ENCODE assay signal across 11 mouse cellular contexts in genomic region chr5:124184191-124184590, GRCm38 (mm10).
DNase-seq lines count a peak whose midpoint lies in the region; ATAC-seq and TF ChIP-seq lines count a peak whose summit lies in the region.
"Had no signal": no experiment of that assay in that cellular context is flagged by ENCODE, and none has a peak within 500 bp of the region (broad histone marks: within the 10 kb centered on the region; RNA-seq: fewer than 3 reads in every experiment).

No protein-coding gene starts in this region.

- H3K27me3 ChIP-seq in heart, embryonic 11.5 days (ENCODE audit: control insufficient read depth, insufficient read depth, low read length): no peaks in the 10 kb centered on the region; the same call in 1 of the 2 replicates
- H3K27me3 ChIP-seq in hindbrain, postnatal 0 days (ENCODE audit: insufficient read depth, low read length): no peaks in the 10 kb centered on the region
- H3K27me3 ChIP-seq: Patski had no signal

- TF ChIP-seq CTCF in hindbrain, postnatal 0 days (IDR thresholded peaks at IDR 0.05; ENCODE audit: low read depth): no peak
- no peak for TF ChIP-seq CTCF in olfactory bulb, adult 2 months (IDR thresholded peaks at IDR 0.05; ENCODE audit: insufficient read depth, low read depth, low read length)

- peak overlapping the region; percentile 14; the same call in 1 of the 2 replicates for H3K4me2 ChIP-seq in heart, embryonic 11.5 days
- H3K4me2 ChIP-seq in hindbrain, postnatal 0 days (ENCODE audit: low read depth, low read length): peak overlapping the region; percentile 59

- H3K9me3 ChIP-seq in heart, embryonic 11.5 days (replicated peaks; ENCODE audit: control insufficient read depth, low read length): no peaks in the 10 kb centered on the region
- H3K9me3 ChIP-seq in hindbrain, postnatal 0 days (ENCODE audit: low read length): no peaks in the 10 kb centered on the region

- intact Hi-C loops in heart, postnatal 10 days (cut with DNase I): no loop called here

- ATAC-seq in heart, embryonic 11.5 days (replicated peaks; ENCODE audit: insufficient number of reproducible peaks, low FRiP score, low TSS enrichment): no peak
- ATAC-seq in hindbrain, postnatal 0 days: no peak
- ATAC-seq: Patski had no signal

- H3K4me1 ChIP-seq in heart, embryonic 11.5 days (ENCODE audit: control insufficient read depth, insufficient read depth, low read length): peaks cover 60% of the 10 kb centered on the region
- H3K4me1 ChIP-seq in hindbrain, postnatal 0 days (ENCODE audit: insufficient read depth, low read length): peaks cover 49% of the 10 kb centered on the region
- peaks cover 45% of the 10 kb centered on the region for H3K4me1 ChIP-seq in olfactory bulb, adult 2 months (ENCODE audit: control insufficient read depth, insufficient read depth, low read length)

- peak overlapping the region; percentile 46 for H3K9ac ChIP-seq in heart, embryonic 11.5 days (ENCODE audit: low read depth, low read length)
- H3K9ac ChIP-seq in hindbrain, postnatal 0 days (replicated peaks; ENCODE audit: low read length): peak overlapping the region; percentile 39; the same call in 1 of the 2 replicates

- H3K27ac ChIP-seq in heart, embryonic 11.5 days (ENCODE audit: low read depth, low read length): no peak overlapping the region
- H3K27ac ChIP-seq in hindbrain, postnatal 0 days: peak overlapping the region; percentile 90; the same call in 1 of the 2 replicates
- peak overlapping the region; percentile 92 for H3K27ac ChIP-seq in olfactory bulb, adult 2 months (ENCODE audit: insufficient read depth, low read depth, low read length)

- 86% methylated on average over 3 of the region's 3 CpGs for WGBS in heart, embryonic 11.5 days (ENCODE audit: insufficient replicate concordance)
- 19% methylated on average over 3 of the region's 3 CpGs for WGBS in hindbrain, postnatal 0 days
- 20% methylated on average over 3 of the region's 3 CpGs for WGBS in olfactory bulb, adult 2 months

- no peaks in the 10 kb centered on the region for H3K36me3 ChIP-seq in heart, embryonic 11.5 days (ENCODE audit: control insufficient read depth, insufficient read depth, low read length)
- no peaks in the 10 kb centered on the region for H3K36me3 ChIP-seq in hindbrain, postnatal 0 days (ENCODE audit: insufficient read depth, low read length)

- TF ChIP-seq POLR2A in olfactory bulb, adult 2 months (IDR thresholded peaks at IDR 0.05; ENCODE audit: insufficient read depth, low read depth, low read length): no peak

- DNase-seq in heart, postnatal 10 days: no peak
- peak; percentile 35 for DNase-seq in thymus, postnatal 14 days
- DNase-seq in thymus, postnatal 0 days (ENCODE audit: low spot score): no peak
- DNase-seq in hindbrain, postnatal 0 days (ENCODE audit: low spot score): peak; percentile 54
- no peak for DNase-seq in retina, embryonic 14.5 days (ENCODE audit: low spot score)
- DNase-seq in frontal cortex, postnatal 10 days (ENCODE audit: low spot score in 2 of 2): no peak
- DNase-seq: adrenal gland, adult 8-10 months; thymus, postnatal 4 days had no signal

- no peak overlapping the region for H3K4me3 ChIP-seq in heart, embryonic 11.5 days (ENCODE audit: low read depth, low read length)
- peak overlapping the region; percentile 29 for H3K4me3 ChIP-seq in hindbrain, postnatal 0 days (ENCODE audit: low read length)
- H3K4me3 ChIP-seq in olfactory bulb, adult 2 months (ENCODE audit: insufficient read depth, low read depth, low read length): peak overlapping the region; percentile 67

Comparison
In these comparisons a context has a peak if more than half of its experiments do, and no peak if none do; other contexts are left out.
1. DNase-seq: peak in thymus, postnatal 14 days (single experiment) and hindbrain, postnatal 0 days (single experiment); none in heart, postnatal 10 days (0 of 2), thymus, postnatal 0 days (single experiment), retina, embryonic 14.5 days (single experiment) and frontal cortex, postnatal 10 days (0 of 2).